Mouse (Mus musculus) layer of hippocampus, postnatal 14 days (tissue): Measurements from ENCODE around the gene Phtf2. TPM values are rescaled to one million over a fixed set of nuclear protein-coding genes. Genes with fewer than 3 reads are reported as not detected.

Experiments
- DNase-seq, 2 experiments: peaks; one replicate each; pipeline ENCODE4 v3.0.0; 2021 to 2022; ENCODE audit warnings: low spot score in 2 of 2, mixed read lengths in 1 of 2
- long read RNA-seq, 2 experiments: library from polyadenylated mRNA; stranded (forward); transcript quantifications; one replicate each; pipeline ENCODE4 v2.0.0; 2021
- total RNA-seq, 2 experiments: library from RNA; stranded (reverse); gene quantifications; 2 replicates each; pipeline ENCODE4 v1.2.3; 2021

The Phtf2 gene
- total RNA-seq: 10 to 100 TPM; 15.6 to 16.6 TPM
- long read RNA-seq, experiment 1, full-length matches to known transcripts: 16 of 25 reads
- long read RNA-seq, experiment 1, partial matches to known transcripts: 0 of 25 reads
- long read RNA-seq, experiment 1, other reads (novel, unspliced or antisense): 9 of 25 reads
- long read RNA-seq, experiment 2, full-length matches to known transcripts: 10 of 28 reads
- long read RNA-seq, experiment 2, partial matches to known transcripts: 1 of 28 reads
- long read RNA-seq, experiment 2, other reads (novel, unspliced or antisense): 17 of 28 reads

DNA sequence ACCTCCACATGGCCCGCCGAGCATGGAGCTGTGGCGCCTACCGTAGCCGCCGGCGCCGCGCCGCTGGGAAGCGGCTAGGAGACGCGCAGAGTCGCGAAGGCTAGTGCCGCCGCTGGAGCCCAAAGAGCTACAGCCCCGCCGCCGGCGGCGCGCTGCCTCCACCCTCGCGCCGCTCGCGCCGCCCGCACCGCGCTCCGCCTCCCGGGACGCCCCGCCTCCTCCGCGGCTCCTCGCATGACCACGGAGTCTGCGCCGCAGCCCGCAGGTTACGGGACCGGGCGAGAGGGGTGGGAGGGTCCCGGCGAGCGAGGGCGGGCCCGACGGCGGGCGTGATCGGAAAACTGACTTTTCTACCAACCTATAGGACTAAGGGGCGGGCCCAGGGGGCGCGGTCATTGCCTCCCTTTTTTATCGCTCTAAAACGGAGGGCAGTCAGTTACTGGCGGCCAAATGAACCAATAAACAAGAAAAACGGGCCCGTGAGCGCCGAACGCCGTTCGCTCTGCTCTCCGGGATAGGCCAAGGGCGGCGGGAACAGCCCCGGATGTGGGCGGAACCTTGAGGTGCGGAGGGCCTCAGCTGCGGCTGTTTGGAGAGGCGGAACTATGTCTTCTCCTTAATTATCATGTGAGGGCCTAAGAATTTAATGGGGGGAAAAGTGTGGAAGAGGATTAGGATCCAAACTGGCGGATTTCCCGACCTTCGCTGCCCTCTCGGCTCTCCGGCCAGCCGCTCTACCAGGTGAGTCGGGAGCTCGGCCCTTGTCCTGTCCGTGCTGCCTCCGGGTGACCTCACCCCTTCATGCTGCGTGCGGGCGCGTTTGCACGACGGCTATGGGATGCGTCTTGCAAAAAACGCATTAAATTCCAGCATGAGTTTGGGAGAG lies at the start of gene Phtf2, which contains the start of gene Tmem60:
Gene Phtf2 (minus strand): TSS at position 210 of the 886 bp plus-strand sequence.
Gene Tmem60 (plus strand): TSS at position 277 of the 886 bp plus-strand sequence.
- peak; percentile 95 to 98 for DNase-seq

DNA sequence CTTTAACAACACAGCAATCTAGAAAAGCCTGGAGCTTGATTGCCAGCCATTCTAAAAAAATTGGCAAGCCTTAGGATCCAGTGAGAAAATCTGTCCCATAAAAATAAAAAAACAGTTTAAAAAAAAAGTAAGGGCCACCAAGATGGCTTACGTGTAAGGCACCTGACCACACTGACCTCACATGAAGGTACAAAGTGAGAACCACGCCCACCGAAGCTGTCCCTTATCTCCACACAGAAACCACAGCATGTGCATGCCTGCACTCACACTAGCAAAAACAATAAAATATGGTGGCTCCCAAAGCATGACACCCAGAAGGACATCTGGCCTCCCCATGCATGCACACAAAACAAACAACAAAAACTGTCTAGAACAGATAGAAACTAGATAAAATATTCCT lies 49.4 kb upstream of the Phtf2 start:
- DNase-seq: no peak

DNA sequence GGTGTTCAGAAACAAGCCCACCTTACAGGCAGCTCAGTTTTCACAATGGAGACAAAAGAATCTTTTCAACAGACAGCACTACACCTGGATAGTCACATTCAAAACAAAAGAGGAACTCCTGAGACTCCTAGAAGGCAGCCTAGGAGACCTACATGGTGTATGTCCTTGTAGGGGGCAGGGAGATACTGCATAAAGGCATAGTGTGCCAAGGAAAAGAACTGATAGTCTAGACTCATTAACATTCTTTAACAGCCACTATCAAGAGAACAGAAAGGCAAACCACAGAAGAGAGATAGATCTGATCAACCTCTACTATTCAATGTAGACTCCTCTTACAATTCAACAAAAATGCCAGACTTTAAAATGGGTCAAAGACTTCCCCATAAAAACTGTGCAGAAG lies 48.5 kb upstream of the Phtf2 start:
- DNase-seq: no peak

DNA sequence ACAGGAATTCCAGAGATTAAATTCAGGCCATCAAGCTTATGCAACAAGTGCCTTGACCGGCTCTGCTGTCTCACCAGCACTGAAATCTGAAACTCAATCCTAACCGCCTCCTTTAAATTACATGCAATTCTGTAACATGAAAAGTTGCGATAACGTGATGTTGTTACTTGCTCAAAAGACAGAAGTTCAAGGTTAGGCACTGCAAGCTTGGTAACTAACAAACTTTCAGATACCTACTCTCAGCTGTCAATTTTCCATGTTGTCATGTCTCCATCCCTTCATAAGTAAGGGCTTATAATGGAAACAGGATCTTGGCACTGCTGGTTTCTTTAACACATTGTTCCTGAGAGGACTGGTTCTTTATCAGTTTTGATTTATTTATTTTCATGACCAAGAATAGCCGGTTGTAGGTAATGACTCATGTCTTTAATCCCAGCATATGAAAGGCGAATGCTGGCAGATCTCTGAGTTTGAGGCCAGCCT lies 47.8 kb upstream of the Phtf2 start:
- DNase-seq: no peak

DNA sequence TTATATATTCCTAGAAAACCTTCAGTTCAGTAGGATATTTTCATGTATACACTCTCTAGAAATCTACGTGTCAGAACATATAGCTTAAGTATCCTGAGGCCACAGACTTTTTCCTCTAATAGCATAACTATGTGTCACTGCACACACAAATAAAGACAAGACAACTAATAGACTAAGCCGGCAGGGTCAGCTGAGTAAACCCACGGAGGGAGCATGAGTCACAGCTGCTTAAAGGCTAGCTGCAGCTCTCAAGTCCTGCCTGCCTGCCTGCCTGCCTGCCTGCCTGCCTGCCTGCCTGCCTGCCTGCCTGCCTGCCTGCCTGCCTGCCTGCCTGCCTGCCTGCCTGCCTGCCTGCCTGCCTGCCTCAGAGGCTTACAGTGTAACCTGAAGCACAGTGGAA lies 43.5 kb upstream of the Phtf2 start:
- DNase-seq: no peak

DNA sequence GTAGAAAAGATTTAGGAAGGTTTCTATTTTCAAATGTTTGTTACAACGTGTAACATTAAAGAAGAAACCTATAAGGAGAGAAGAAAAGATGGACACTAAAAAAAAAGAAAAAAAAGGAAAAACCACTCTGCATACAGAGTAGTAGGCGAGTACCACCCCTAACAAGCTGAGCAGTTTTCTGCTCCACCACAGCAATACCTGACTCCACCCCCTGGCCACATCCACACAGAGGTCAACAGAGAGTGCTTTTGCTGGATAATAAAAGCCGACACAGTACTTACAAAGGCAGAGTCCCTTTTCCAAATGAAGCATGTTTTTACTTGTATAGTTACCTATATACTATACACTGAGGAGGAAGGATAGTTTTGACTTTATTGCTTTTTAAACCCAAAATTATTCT lies 42.7 kb upstream of the Phtf2 start:
- DNase-seq: no peak

DNA sequence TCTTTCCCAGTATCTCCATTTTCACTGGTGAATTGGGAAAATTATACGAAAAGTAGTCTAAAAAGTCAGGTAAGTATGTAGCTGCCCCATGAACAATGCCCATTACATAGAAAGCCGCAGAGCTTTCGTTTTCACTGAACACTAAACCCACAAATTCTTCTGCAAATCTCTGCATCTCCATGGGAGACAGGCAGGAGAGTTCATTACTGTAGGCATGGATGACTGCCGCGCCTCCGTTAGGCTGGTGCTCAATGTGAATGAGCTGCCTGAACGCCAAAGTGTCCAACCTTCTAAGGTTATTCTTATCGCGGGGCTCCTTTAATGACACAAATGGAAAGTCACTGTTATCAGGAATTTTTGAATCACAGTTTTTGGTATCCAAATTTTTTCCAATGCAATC lies 37.6 kb upstream of the Phtf2 start:
- no peak for DNase-seq

DNA sequence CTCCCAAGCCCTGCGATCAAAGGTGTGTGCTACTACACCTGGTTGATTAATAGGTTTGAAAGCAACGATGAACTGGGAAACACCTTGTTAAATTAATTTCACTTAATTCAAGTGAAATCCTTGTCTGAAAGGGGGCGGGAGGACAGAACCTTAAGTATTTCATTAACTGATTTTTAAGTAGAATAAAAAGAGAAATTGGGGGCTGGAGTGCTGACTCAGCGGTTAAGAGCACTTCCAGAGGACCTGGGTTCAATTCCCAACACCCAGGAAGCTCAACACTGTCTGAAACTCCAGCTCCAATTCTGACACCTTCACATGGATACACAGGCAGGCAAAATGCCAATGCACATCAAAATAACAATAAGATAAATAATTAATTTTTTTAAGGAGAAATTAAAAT lies 37.0 kb upstream of the Phtf2 start:
- no peak for DNase-seq

DNA sequence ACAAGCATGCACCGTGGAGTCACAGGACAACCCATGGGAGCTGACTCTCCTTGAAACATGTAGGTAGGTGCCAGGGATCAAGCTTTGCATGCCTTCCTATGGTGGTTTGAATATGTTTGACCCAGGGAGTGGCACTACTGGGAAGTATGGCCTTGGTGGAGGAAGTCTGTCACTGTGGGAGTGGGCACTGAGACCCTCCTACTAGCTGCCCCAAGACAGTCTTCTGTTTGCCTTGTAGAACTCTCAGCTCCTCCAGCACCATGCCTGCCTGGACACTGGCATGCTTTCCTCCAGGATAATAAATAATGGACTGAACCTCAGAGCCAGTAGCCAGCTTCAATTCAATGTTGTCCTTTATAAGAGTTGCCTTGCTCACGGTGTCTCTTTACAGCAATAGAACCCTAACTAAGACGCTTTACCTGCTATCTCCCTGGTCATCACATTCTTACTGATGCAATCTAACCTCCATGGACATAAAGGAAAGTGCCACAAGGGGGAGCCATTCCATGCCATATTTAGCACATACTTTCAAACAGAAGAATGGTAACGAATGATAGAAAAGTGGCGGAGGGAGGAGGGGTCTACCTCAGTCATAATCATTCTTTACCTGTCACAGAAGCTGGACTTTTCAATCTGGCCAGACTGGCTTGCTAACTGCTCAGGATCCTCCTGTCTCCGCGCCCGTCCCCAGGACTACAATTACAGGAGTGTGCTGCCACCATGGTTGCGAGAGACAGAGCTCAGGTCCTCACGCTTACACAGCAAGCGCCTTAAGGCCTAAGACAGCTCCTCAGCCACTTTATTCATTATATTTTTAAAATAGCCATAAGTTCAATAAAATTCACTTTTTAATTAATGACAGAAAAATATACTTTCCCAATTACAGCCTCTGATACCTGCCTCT lies 31.7 kb upstream of the Phtf2 start:
- peak; percentile 54 to 67 for DNase-seq

DNA sequence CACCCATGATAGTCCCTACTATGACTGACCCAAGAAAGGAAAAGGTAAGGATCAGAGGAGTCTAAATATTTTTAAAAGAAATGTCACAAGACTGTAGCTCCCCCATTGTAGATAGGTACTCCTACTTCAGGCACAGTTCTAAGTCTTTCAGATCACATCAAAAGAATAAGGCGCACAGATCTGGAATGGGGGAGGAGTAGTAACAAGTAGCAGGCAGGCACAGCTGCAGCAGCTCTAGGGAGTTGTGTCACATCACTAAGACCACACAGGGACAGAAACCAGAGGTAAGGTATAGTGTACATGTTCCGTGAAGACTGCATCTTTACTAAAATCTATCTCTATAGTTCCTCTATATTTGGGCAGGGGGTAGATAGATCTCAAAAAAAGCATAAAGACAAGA lies 29.8 kb upstream of the Phtf2 start:
- DNase-seq: no peak

DNA sequence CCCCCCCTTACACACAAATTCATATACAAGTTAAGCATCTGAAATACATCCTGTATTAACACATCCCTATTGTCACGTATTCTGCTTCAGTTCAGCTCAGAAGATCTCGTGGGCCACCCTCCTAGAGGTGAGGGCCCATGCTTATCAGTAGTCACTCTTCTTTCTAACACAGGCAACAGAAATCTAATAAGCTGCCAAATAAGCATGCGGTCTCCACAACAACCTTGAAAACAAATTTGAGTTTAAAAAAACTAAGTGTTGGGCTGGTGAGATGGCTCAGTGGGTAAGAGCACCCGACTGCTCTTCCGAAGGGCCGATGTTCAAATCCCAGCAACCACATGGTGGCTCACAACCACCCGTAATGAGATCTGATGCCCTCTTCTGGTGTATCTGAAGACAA lies 24.3 kb upstream of the Phtf2 start:
- DNase-seq: no peak

DNA sequence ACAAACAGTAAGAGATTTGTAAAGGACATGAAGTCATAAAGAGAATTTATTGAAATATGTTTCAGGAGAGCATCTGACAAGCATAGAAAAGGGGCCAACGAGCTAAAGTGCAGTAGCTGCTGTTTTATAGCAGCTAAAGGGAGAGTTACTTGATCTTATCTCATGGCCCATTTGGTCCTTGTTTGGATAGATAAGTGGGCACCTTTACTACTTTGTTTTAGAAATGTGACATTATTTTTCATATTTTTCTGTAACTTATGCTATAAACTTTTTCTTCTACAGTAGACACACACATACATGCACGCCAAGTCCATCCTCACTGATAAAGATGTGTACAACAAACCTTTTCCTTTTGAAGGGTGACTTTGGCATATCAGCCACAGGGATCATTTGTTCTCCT lies 23.5 kb upstream of the Phtf2 start:
- DNase-seq: no peak

DNA sequence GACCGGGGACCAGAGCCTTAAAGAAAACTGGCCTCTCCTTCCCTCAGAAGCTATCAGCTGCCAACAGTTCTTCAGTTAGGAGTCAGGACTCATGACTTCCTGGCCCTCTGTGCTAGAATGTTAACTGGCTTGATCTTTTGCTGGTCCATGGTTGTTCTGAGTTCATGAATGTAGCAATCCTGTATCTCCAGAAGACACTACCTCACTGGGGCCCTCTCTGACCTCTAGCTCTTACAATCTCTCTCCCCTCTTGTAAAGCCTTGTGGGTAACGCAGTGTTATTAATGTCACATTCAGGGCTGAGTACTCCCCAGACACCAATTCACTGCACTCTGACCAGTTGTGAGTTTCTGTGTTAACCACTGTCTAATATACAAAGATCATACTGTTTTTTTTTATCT lies 22.7 kb upstream of the Phtf2 start:
- no peak for DNase-seq

DNA sequence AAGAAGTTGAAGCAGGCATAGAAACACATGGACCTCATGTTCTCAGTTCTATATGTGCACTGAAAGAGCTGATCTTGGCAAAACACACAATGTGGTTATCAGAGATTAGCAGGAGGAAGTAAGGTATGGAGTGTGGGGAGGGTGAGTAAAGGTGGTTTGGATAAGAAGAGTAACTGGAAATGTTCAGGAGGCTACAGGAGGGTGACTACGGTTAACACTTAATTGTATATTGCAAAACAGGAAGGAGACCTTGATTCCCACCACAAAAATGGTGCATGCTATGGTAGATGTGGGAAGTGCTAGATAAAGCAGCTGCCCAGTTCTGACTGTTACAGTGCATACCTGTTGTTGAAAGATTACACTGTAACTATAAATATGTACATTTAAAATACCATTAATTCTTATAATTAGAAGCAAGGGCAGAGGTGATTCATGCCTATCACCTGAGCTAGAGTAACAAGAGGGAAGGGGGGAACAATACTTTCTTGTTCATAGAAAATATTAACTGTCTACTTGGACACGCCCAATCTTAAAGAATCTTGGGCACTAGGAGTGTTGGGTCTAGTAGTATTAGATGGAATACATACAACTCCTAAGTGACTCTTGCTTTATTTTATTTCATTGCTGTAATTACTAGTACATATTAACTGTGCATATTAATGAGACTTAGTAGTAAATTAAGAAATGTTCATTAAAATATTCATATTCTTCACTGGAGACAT lies 15.7 kb upstream of the Phtf2 start:
- no peak for DNase-seq

DNA sequence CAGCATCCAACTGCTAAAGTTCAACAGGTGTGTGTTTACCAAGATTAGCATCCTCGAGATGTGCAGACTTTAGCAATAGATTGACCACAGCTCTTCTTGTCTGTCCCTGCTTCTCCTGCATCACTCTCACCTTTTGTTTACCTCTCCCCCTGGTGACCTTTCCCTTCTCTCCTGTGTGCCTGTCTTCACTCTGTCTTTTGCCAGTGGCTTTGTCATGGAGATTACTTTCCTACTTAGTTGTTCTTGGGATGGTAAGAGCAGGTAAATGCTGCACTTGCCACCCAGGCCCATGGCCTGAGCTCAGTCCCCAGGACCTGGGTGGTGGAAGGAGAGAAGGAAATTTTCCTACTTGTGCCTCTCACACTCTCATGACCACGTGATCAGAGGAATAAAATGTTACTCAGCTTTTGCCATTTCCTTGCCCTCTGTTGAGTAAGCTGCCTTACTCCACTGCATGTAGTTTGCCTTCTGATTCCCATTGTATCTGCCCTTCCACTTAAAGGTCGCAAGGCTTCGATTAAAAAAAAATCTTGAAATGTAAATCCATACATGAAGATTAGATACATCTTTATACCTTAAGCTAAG lies 2.2 kb upstream of the Phtf2 start:
- DNase-seq: no peak

DNA sequence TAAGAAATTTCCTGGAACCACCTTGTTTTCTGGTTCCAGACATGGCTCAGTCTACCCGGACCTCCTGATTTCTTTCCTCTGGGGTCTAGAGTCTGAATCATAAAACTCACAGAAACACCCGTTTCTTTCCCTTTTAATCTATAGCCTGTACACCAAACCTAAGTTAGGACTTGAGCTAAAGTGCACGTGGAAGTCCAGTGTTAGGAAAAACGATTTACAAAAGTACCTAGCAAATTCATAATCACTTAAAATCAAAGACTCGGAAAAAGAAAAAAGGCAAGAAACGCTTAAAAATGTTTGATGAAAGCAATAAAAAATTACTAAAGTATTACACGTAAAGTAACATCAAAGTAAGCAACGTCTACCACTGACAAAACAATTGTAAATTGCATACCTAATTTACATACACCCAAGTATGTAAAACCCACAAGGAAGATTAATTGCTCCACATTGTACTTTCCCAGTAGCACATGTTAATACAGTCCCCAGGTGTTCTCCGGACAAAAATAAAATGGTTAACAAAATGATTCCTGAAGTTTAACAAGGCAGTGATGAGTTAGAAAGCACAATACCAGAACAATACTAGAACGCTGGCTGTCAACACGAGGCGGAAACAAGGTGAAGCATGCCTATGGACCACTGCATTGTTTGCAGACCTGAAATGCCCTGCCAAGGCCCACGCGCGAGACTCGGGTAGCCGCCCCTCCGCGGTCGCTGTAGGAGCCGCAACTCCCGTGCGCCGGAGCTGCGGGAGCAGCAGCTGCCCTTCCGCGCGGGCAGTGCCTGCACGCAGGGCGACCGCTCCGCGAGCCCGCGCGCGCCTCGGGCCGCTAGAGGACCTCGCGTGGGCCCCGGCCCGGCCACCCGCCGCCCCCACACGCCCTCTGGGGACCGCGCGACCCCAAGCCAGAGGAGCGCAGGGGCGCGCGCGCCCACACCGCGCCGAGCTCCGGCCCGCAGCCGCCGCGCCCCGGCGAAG lies 838 bp downstream of the Phtf2 start:
- peak; percentile 41 to 57 for DNase-seq

DNA sequence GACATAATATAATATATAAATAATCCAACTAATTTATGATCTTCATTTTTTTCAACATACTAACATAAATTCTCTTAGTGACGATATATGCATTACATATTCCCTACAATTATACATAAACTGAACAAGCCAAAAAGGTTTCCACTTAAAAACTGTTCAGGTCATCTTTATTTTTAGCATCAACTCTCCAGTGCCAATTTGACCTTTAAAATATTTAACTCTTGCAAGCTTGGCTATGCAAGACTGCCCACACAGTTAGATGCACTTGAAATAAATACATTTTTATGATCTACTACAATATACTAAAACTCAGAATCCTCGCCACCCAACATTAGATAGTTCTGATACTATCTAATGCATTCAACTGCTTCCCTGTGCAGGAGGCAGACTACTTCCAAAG lies 1.5 kb downstream of the Phtf2 start:
- DNase-seq: no peak

DNA sequence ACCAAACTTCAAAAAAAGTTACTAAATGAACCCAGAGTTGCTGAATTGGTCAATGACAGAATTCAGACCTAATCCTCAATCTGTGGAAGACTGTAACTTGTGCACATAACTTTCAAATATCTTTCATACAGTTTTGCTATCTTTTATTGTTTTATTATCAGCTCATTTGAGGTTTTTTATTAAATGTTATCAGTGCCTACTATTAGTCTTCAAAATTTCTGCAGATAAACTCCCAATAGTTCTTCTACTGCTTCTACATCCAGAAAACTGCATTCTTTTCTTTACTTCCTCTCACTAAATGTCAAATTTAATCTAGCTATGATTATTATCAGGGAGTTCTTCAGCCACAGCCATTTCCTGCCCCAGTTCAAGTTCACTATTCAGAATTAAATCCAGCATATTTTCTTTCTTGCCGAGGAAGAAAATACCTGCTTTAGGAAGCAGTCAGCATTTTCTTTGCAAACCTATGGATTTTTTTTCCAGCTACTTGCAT lies 4.9 kb downstream of the Phtf2 start:
- DNase-seq: no peak

DNA sequence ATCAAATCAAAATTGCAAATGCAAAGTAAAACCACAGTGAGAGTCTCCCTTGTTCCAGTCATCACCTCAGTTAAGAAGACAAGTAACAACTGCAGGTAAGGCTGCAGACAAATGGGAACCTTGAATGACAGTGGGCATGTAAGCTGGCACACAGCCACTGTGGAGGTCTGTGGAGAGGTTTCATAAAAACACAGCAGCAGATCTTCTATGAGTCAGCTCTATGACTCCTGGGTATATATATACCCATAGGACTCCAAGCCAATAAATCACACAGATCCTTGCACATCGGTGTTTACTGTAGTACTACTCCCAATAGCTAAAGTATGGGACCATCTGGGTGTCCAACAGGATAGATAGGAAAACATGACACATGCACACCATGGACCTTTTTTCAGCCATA lies 8.8 kb downstream of the Phtf2 start:
- no peak for DNase-seq
